Mouse (Mus musculus) NIH3T3 (cell line): Measurements from ENCODE around the gene Grk5.

Experiments
- DNase-seq: peaks from one replicate; pipeline ENCODE4 v3.0.0-alpha.2; 2012; ENCODE audit warnings: low read depth

The Grk5 gene

DNA sequence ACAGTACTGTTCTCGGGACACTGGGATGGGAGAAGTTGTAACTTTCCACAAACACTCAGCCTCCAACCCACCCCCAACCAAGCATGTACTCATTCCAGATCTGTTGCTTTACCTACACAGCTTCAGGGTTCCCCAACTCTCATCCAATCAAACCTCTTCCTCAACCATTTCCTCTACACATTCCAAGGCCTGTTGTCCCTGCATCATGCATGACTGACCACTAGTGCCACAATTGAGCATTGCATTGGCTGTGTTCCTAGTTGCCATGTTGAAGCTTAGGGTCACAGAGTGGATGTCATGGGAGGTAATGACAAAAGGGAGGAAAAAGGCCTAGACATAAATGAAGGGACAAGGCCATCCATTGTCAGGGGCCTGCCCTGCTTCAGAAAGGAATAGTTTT, 175.5 kb downstream of the Grk5 start:
- no peak for DNase-seq

DNA sequence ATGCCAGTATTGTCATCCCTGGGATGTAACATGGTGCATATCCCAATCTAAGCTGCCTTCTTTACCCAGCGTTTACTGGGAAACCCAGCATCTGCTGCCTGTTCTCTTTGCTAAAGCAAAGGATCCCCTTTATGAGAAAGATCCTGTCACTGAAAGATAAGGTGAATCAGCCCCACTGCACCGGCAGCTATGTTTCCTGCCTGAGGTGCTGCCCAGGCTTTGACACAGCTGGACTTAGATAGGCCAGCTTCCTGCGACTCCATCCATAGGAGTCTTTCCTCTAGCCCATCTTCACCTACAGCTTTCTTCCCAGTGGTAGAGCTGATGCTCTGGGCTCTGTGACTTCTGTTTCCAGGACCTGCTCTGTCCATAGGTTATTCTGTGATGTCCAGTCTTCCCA, 189.1 kb downstream of the Grk5 start:
- no peak for DNase-seq

DNA sequence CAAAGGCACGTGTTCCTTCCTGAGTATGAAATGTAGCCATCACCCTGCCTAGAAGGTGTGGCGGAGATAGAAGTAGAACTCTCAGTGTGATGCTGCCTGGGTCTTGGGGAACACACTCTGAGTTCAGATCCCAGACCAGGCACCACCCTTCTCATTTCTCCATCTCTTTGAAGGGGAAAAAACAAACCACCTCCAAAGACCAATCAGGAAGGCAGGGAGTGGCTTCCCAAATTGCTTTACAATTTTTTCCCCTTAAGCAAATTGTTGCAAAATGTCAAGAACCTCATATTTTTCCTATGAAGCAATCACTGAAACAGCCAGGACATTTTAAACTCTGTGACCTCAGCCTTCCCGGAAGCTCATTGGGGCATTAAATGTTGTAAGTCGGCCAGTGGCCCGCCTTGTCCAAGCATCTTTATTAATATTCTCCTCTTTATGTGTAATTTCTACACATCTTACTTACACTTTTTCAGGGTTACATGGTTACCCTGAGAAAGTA, 190.8 kb downstream of the Grk5 start:
- peak; percentile 58 for DNase-seq

DNA sequence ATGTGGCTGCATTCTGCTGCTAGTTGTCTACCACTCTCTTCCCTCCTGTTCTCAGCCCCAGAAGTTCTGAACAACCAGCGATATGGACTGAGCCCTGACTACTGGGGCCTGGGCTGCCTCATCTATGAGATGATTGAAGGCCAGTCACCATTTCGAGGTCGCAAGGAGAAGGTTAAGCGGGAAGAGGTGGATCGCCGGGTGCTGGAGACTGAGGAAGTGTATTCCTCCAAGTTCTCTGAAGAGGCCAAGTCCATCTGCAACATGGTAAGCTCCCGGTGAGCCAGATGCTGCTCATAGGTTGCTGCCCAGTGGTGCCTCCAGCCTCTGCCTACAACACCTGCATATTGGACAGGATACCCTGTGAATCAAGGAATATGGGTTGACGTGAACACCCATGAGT, 193.5 kb downstream of the Grk5 start:
- no peak for DNase-seq

DNA sequence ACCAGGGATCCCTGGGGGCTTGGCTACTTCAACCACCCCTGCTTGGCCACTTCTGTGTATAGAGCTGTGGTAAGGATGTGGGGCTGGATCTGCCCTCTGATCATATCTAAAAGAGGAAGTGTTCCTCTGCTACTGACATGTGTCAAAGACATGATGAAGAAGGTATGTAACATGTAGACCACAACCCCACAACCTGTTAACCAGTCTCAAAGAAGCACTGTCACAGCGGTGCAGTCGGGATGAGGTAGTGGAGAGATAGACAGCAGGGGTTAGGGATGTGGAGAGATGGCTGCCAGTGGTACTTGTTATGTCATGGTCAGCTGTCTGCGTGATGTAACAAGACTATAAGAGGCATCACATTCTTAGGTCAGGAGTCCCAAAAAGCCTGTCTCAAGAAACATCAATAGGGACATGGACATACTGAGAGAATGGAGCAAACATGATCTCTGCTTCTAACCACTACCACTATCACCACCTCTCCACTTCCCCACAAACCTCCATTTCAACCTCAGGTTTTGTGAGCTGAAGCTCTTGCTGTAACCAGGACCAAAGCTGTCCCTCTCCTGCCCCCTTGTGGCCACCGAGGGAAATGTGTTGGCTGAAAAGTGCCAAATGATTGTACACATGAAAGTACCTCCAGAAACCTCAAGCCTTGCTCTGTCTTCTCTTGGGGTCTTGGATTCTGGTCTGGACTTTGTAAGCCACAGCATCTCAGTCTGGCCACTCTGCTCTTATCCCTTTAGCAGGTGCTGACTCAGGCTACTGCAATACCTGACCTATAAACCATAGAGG, 194.8 kb downstream of the Grk5 start:
- peak; percentile 95 for DNase-seq

DNA sequence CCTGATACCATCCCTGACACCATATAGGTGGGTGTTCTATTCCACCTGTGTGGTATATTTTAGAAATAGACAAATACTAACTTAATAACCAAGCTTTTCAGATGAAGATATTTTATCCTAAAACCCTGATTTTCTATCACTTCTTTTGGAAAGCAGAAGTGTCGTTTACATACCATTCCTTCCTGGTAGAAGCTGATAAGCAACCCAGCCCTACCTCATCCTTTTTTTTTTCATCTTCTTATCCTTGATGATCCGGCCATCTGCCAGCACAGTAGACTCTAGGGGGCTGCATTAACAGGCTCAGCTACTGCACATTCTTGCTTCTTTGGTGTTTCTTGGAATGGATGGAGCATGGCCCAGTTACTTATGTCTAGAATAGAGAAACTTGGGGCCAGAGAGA, 195.7 kb downstream of the Grk5 start:
- no peak for DNase-seq

DNA sequence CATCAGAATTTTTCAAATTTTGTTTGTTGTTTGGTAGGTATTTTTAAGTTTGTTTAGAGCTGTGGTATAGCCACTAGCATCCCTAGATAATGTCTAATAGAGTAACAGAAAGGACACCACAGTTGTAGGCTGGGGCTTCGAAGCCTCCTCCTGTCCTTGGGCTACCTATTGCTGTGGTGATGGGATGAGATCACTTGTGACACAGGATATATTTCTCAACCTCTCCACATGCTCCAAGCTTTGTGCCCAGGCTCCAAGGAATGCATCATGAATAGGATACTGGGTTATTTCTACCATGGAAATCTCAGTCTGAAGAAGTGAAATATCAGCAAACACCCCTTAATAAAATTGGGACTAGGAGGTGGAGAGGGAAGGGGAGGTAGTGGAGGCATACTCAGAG, 198.2 kb downstream of the Grk5 start:
- no peak for DNase-seq

DNA sequence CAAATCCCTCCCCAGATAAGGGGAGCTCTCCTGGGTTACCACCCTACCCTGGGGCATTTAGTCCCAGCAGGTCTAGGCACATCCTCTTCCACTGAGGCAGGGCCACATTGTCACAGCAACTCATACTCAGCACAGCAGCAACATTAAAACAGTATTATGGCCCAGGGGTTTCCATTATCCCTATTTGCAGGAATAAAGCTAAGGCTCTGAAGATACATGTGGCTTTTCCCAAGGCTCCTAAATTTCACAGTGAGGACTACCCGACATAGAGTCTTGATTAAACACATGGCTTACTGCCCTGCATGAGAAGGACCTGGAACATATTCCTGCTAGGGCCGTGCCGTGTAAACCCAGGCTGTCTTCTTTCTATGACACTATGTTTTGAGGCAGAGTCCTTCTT, 199.5 kb downstream of the Grk5 start:
- DNase-seq, result no peak

DNA sequence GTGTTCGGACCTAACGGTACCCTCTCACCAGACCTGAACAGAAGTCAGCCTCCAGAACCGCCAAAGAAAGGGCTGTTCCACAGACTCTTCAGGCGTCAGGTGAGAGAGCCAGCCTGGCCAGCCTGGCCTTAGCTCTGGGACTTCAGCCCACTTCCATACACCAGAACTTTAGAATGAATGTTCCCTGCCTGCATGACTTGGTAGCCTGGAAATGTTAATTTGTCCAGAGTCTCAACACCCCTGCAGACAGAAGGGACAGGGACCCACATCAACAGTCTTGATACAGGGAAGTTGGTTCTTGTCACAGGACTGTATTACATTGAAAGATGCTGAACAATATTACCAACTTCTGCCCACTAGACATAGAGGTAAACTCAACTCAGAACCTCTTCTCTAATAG, 201.0 kb downstream of the Grk5 start:
- no peak for DNase-seq

DNA sequence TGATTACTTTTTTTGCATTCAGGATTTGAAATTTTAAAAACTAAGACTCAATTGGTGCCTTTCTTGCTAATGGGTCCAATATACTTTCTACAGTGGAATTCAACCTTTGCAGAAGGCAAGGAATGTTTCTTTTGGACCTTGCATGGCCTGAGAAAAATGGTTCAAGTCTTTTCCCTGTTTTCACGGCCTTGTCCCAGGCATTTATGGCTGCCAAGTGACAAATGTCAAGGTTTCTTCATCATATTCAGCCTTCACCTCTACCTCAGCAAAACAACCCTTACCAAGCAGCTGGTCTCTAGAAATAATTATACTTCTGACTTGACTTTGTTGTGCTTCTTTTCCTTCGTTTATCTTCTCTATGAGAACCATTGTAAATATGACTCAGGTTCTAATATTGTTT, 207.2 kb downstream of the Grk5 start:
- DNase-seq, result no peak

DNA sequence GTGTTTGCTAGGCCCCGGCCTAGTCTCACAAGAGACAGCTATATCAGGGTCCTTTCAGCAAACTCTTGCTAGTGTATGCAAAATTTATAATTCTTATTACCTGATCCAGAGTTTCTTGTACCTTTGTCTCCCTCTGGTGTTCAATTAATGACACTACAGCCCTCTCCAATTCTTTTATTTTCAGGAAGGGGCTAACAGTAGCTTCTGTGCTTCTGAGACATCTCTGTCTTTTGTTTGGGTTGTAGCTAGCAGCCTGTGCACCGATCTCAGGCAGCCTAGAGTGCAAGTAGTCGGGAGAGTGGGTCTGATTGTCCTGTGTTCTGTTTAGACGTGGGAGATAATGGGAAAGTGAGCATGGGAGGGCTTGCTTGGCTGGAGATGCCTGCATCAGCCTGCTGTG, 208.2 kb downstream of the Grk5 start:
- DNase-seq, result peak; percentile 69

DNA sequence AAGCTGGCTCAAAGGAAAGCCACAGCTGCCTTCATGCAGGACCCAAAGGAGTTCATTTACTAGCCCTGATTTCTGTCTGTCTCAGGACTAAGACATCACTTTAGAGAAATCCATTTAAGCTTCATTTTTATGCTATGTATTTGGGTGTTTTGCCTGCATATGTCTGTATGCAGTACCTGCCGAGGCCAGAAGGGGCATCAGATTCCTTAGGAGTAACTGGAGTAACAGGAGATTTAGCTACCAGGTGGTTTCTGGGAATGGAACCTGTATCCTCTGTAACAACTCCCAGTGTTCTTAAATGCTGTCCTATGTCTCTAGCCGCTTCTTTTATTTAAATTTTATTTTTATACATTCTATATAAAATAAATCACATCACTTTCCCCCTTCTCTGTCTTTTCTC, 220.6 kb downstream of the Grk5 start:
- DNase-seq, result peak; percentile 36

DNA sequence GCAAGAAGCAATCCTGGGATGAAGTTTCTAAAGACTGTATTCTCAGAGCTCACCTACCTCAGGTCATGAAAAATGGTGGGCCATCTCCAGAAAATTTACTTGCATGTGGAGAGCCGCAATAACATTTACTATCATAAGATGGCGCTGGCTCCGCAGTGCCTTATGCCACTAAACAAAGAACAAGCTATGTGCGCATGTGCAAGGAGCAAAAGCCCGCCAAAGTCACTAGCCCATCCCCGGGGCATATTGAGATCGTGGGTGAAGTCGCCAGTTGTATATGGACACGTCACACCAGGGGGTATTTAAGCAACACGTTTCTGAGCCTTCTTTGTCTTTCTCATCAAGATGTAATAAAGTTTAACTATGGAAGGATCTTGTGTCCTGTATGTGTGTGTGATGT, 241.5 kb downstream of the Grk5 start:
- DNase-seq, result no peak

DNA sequence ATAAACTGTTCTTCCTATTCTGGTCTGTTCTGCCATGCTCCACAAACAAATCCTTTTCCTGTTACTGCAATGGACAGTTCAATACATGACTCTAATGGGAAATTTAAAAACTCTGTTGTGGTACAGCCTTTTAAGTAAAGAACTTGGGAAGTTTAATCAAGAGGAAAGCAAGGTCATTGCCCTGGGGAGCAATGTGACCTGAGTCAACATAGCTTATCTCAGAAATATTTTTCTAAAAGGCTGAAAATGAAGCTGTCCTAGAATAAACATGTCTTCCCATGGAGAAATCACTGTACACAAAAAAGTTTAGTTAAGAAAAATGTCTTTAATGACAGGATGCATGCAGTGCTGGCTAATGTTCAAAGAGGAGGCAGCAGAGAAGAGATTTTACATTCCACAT, 249.1 kb downstream of the Grk5 start:
- DNase-seq, result no peak

DNA sequence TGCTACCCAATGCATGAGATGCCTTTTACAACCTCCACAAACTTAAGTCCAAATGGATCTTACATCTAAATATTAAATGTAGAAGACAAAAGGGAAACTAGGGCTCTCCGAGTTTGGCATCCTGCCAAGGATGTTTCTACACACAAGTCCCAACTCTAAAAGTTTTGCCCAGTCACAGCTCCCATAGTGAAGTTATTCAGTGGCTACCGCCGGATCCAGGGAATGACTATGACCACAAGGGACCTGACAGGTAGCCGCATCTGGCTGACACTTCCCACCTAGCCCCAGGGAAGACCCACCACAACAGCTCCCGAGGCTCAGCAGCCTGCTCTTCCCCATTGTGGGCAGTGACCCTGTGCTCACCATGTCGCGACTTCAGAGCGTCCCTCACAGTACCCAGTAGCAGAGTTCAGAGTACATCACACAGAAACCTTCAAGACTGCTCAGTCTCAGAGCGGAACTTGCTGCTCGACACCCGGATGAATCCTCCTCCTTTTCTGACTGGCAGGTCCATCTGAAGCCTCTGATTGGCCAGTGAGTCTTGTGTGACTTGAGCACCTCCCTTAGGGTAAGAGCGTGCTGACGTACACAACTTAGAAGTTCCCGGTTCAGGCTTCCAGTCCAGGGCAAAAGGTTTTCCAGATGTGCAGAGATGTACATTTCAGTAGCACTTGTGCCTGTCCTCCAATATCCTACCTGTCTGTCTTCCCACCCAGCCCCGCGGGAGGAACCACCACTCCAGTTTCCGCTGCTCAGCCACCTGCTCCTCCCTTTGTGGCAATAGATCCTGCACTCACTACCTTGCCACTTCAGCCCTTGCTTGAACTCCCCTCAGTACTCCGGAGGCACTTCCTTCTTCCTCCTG, 251.0 kb downstream of the Grk5 start, which contains the start of gene Zfp950:
Zfp950 (minus strand) TSS at position 499 of the 865 bp plus-strand sequence.
- DNase-seq, result peak; percentile 93

DNA sequence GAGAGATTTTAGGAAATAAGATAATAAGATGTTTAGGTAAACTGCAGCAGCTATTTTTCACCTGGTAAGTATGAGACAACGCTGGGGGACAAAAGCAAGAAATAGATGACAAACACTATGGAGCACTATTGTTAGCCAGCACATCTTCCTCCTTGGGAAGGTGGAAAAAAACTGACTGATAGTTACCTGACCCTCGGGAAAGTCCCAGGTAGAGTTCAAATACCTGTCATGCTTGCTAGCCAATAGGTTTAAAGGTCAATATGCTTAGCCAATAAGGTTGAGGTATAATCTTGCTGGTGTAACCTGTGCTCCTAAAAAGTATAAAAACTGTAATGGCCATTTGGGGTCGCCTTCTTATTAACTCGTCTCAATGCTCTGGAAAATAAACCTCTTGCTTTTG, 251.8 kb downstream of the Grk5 start:
- no peak for DNase-seq
